Mouse (Mus musculus) layer of hippocampus, adult 9-11 months (tissue): Measurements from ENCODE around the gene Pitpnm3.
A peak's percentile ranks its signal among the peaks of the same experiment; 100 is the strongest.

Experiments
- DNase-seq: peaks from one replicate; pipeline ENCODE4 v3.0.0; 2022

The Pitpnm3 gene

GRCm38 (mm10) chr11:72086251-72087046, 49.1 kb downstream of the Pitpnm3 start:
- DNase-seq, result peak; percentile 75

DNA sequence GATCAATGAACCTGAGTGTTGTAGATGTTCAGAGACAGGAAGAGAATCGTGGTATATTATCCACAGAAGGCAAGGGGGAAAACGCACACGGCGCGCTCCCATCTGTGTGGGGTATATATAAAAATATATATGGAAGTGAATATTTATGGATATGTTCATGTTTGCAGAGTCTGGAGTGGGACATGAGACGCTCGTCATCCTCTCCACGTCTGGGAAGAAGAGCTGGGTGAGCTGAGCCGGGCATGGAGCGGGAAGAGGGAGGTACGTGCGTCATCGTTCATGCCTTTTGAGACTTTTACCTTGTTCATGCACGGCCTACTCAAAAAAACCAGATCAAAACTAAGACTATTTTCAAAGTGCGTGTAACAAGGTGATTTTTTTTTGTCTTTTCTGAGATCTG, 51.2 kb downstream of the Pitpnm3 start:
- DNase-seq, result no peak

- DNase-seq, result no peak
Measured at GRCm38 (mm10) chr11:72082601-72083000, 53.0 kb downstream of the Pitpnm3 start.

GRCm38 (mm10) chr11:72080461-72080860, 55.1 kb downstream of the Pitpnm3 start:
- no peak for DNase-seq

DNA sequence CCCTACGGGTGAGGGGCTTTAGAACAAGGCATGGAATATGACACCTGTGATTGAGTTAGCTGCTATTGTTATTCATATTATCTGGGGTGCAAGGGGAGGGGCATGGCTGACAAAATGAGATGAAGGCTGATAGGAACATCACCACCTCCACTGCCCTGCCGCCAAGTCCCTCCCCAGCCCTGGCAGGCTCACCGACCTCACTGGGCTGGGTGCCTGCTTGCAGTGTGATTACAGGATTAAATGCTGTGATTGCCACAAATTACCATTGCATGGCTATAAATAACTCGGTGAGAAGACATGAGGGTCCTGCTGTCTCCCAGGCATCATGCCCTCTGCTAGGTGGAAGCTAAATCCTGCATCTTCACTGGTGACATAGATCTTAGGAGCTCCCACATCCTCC, 56.9 kb downstream of the Pitpnm3 start:
- DNase-seq, result peak; percentile 77

DNA sequence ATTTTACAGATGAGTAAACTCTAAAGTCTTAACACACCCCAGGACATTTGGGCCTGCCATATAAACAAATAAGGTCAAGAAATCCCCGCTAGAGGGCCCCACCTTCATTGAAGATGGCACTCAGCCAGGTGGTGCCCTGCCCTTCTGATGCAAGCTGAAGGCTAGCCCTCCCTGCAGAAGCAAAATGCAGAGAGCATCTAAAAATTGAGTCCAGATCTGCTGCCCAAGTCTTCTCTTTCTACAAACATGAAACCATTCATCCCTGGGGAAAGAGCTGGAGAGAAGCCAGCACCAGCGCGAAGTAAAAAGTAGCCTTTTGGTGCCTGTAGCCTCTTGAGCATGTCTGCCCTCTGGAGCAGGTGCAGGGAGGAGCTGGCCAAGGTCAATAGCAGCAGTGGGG, 57.5 kb downstream of the Pitpnm3 start:
- DNase-seq, result no peak

DNA sequence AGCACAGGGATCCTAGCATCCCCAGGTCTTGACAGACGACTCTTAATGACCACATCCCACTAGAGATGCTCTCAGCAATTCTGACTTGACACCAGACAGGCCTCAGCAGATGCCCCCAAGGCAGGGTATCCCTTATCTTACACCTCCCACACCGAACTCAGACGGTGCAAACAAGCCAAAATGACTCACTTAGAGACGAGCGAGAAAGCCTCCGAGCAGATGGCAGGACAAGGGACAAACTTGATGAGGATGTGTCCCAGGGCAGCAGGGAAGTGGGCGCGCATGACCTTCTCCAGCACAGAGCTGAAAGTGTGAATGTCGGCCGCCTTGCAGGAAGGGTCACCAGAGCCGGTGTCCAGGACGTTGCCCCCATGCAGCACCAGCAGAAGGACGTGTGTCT, 61.3 kb downstream of the Pitpnm3 start:
- no peak for DNase-seq

DNA sequence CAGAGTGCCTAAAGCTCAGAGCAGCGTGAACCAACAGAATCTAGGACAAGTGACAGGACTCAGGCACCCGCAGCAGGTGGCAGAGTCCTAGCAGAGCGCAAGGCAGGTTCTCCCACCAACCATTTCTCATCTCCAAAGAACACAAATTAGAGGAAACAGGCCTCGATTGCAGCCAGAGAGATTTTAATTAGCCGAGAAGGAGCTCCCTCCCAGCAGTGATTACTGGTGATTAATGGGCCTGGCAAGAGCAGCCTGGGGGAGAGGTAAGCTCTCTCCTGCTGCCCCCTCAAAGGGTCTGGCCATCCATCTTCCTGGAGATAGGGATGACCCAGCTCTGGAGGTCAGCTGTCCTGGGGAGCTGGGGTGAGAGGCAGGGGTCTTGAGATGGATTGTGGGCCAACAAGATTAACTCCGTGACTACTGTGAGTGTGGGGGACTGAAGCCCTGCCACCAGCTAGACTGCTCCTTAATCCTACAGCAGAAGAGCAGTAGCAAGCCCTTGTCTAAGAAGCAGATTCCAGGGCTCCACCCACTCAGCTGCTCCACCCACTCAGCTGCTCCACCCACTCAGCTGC, 63.2 kb downstream of the Pitpnm3 start:
- DNase-seq, result no peak

DNA sequence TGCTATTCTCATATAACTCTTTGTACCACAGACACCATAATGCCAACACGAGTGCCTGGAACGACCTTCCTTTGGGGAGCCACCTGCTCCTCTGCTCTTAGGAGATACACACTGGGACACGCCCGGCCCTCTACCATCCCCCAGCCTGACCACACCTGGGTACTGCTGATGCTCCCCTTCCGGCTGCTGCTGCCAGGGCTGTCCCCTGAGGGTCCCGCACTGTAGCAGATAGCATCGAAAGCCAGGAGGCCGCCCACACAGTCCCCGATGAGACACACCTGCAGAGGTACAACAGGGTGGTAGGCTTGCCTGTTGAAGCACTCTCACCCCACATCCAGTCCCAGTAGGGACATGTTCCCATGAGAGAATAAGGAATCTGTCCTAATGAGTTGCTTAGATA, 64.8 kb downstream of the Pitpnm3 start:
- no peak for DNase-seq

DNA sequence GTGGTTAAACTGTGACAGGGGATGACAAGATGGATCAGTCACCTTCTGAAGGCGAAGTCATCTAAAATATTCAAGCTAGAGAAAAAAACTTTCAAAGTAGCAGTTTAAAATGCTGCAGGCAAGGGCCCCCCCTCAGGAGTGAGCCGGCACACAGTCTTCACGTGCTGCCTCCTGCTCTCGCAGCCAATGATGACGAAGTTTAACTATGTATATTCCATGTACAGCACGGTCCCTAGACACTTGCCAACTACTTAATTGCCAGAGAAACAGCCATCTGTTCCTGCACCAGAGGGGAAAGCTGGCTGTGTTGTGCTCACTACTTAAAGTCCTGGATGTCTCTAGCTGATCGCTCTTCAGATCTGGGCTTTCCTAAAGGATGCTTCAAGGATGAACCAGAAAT, 67.6 kb downstream of the Pitpnm3 start:
- DNase-seq, result peak; percentile 75

DNA sequence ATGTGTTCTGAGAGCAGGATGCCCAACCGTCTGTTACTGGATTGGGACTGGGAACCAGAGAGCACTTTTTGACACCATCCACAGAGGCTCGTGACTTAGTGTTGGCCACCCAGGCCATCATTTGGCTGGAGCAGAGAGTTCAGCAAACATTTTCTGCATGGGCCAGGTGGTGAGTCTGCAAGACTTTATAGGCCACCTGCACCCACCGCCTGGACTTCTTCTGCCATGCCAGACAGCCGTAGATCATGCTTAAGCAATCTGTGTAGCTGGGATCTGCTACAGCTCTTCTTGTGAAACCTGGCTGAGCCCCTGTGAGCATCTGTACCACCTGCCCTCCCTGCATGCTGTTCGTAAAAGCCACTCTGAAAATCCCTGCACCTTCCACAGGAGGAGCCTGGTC, 68.3 kb downstream of the Pitpnm3 start:
- DNase-seq, result no peak

GRCm38 (mm10) chr11:72066330-72066729, 69.2 kb downstream of the Pitpnm3 start:
- no peak for DNase-seq

DNA sequence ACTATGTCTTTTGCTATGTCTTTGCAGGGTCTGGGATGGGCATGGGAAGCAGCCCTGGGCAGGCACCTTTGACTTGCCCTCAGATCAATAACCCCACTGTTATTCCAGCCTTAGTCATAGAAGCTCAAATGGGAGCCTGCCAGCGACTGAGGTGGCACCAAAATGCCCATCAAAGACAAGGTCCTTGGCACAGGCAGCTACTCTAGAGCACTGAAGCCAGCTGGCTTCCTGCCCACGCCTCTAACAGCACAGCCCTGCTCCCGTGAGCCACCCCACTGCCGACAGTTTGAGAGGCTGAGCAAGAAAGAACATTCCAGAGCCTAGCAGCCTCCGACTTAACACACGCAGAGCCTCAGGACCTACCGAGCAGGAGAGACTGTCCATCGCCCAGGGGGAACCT, 70.5 kb downstream of the Pitpnm3 start:
- DNase-seq, result no peak

GRCm38 (mm10) chr11:72064414-72064813, 71.2 kb downstream of the Pitpnm3 start:
- no peak for DNase-seq

GRCm38 (mm10) chr11:72061093-72061620, 74.4 kb downstream of the Pitpnm3 start:
- no peak for DNase-seq

GRCm38 (mm10) chr11:72060416-72060815, 75.2 kb downstream of the Pitpnm3 start:
- no peak for DNase-seq

- DNase-seq, result no peak
Measured at GRCm38 (mm10) chr11:72057166-72057565, 78.4 kb downstream of the Pitpnm3 start.

DNA sequence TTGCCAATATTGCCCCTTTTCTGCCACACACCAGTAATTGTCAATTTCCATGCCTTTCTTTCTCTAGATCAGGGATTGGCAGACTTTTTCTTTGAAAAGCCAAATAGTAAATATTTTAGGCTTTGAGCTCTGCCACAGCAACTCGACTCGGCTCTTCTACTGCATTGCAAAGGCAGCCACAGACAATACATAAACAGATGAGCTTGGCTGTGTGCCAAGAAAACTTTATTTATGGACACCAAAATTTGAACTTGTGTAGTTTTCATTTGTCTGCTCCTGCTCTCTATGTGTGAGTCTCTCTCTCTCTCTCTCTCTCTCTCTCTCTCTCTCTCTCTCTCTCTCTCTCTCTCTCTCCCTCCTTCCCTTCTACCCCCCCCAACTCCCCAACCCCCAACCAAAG, 80.4 kb downstream of the Pitpnm3 start:
- no peak for DNase-seq

DNA sequence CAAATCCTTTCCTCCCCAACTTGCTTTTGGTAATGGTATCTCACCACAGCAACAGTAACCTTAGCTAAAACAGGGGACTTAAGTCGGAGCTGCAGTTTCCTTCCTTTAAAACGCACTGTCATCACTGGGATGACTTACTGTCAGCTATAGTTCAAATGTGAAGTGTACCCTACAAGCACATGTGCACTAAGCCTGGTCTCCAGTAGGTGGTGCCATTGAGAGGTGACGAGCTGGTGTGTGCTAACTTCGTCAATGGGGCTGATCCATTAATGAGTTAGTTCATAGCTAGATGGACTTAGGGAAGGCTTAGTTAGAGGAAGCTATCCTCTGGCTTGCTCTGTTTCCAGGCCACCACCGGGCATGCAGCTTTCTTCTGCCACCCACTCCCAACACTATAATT, 82.9 kb downstream of the Pitpnm3 start:
- peak; percentile 67 for DNase-seq

GRCm38 (mm10) chr11:72052221-72052620, 83.4 kb downstream of the Pitpnm3 start:
- DNase-seq, result no peak

DNA sequence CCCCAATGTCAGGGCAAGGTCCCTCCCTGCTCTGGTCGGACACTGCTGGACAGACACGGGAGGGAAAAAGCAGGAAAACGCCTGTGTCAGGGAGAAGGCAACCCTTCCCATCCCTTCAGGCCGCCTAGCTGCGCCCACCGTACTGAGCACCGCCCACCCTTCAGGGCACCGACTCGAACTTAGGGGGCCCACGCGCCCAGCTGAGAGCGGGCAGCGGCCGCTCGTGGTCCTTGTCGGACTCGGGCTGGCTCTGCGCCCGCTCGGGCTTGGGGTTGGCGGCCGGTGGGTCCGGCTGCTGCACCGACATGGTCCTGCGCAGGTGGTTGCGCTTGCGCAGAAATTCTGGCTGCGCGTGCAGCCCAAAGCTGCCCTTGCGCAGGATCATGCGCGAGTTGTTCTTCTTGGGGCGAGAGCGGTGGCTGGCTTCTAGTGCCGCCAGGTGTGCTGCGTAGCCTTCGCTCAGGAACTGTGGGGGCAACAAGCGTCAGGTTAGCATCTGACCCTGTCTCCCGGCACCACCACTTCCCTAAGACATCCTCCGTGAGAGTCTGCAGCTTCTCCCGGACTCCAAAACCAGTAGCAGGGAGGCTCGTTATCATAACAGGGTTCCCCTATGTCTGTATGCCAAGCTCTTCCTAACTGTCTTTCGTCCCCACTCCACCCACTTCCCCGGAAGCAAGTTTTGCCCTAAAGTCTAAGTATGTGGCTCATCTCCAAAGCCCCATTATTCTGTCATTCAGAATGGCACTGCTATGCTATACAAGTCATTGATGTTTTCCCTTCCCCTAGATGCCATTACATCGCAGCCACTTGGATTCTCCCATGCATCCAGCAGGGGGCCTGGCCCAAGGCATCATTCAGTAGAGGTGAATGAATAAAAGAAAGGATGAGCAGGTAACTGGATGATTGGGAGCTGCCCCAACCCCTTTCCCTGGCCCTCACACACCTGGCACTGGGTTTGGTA, 84.4 kb downstream of the Pitpnm3 start:
- DNase-seq, result peak; percentile 51

GRCm38 (mm10) chr11:72050168-72050894, 85.2 kb downstream of the Pitpnm3 start:
- no peak for DNase-seq
